Comparison of ENCODE assay signal across 8 mouse cellular contexts in genomic region chr3:63898581-63899308, GRCm38 (mm10). TPM values are rescaled to one million over a fixed set of nuclear protein-coding genes. Genes with fewer than 3 reads are reported as not detected.
DNase-seq lines count a peak whose midpoint lies in the region; ATAC-seq lines count a peak whose summit lies in the region.

No protein-coding gene starts in this region.

- peak overlapping the region; percentile 90 for H3K4me2 ChIP-seq in hindbrain, embryonic 15.5 days

- peak; percentile 51 for DNase-seq in T-cell, adult 2 months (ENCODE audit: low spot score)
- DNase-seq in cerebellum, postnatal 14 days: peak; percentile 90
- peak; percentile 81 to 83 for DNase-seq in frontal cortex, postnatal 36 days (ENCODE audit: low spot score in 2 of 2)
- DNase-seq in layer of hippocampus, postnatal 36 days: peak; percentile 80 to 84
- peak; percentile 77 for DNase-seq in lung, postnatal 14 days
- DNase-seq in retina, embryonic 14.5 days (ENCODE audit: low spot score): peak; percentile 93
- peak; percentile 81 for DNase-seq in urinary bladder, postnatal 14 days (ENCODE audit: low spot score)

- H3K9ac ChIP-seq in hindbrain, embryonic 15.5 days: peak overlapping the region; percentile 66

- peak; percentile 92 for ATAC-seq in hindbrain, embryonic 15.5 days (ENCODE audit: low FRiP score, low read depth)

- no peaks in the 10 kb centered on the region for H3K9me3 ChIP-seq in hindbrain, embryonic 15.5 days

- H3K36me3 ChIP-seq in hindbrain, embryonic 15.5 days: no peaks in the 10 kb centered on the region

- H3K27me3 ChIP-seq in hindbrain, embryonic 15.5 days: no peaks in the 10 kb centered on the region

- peak overlapping the region; percentile 65 for H3K4me3 ChIP-seq in hindbrain, embryonic 15.5 days

- under 1% methylated on average over 41 of the region's 41 CpGs for WGBS in hindbrain, embryonic 15.5 days

- peaks cover 29% of the 10 kb centered on the region for H3K4me1 ChIP-seq in hindbrain, embryonic 15.5 days (replicated peaks)

- peak overlapping the region; percentile 81 for H3K27ac ChIP-seq in hindbrain, embryonic 15.5 days (replicated peaks)

RNA-seq across cellular contexts. Expression of gene Plch1, which starts 0.5 kb away (rescaled TPM):
- 7.4 and 8.5 TPM in 2 replicates for polyA plus RNA-seq in hindbrain, embryonic 15.5 days (2015; fragmentation: Nextera tagmentation; extraction: Ambion mirVana)
- total RNA-seq in layer of hippocampus, postnatal 36 days (2021): 1 to 10 TPM; 4.7 to 6.2 TPM

RNA-seq across cellular contexts. Expression of gene E130311K13Rik, which starts 30.5 kb away (rescaled TPM):
- 6.7 and 7.1 TPM in 2 replicates for polyA plus RNA-seq in hindbrain, embryonic 15.5 days (2015; fragmentation: Nextera tagmentation; extraction: Ambion mirVana)
- total RNA-seq in layer of hippocampus, postnatal 36 days (2021): 10 to 100 TPM; 12.5 to 13.4 TPM

Comparison
In these comparisons a context has a peak if more than half of its experiments do, and no peak if none do; other contexts are left out.
1. Peak in every context shown above with its lines: DNase-seq, ATAC-seq, H3K4me3 ChIP-seq and H3K27ac ChIP-seq.